In genomic region chr17:46877061-46877460, GRCm38 (mm10) we compare ENCODE assay signal across 31 mouse cellular contexts. TPM values are rescaled to one million over a fixed set of nuclear protein-coding genes. Genes with fewer than 3 reads are reported as not detected.
DNase-seq lines count a peak whose midpoint lies in the region; ATAC-seq and TF ChIP-seq lines count a peak whose summit lies in the region.
"Had no signal": no experiment of that assay in that cellular context is flagged by ENCODE, and none has a peak within 500 bp of the region (broad histone marks: within the 10 kb centered on the region; RNA-seq: fewer than 3 reads in every experiment).

No protein-coding gene starts in this region.

- 0 out of 2 replicates have a peak overlapping the region, but pooled peaks have one; percentile 3 for H3K9ac ChIP-seq in heart, embryonic 13.5 days
- H3K9ac ChIP-seq in liver, adult 2 months (ENCODE audit: low read depth, low read length) = no peak overlapping the region
- no peak overlapping the region for H3K9ac ChIP-seq in limb, embryonic 12.5 days (replicated peaks)
- H3K9ac ChIP-seq in stomach, postnatal 0 days (ENCODE audit: low read length) = no peak overlapping the region
- H3K9ac ChIP-seq: embryonic facial prominence, embryonic 12.5 days; hindbrain, embryonic 15.5 days; liver, embryonic 15.5 days; neural tube, embryonic 13.5 days had no signal

- no peaks in the 10 kb centered on the region for H3K27me3 ChIP-seq in heart, embryonic 13.5 days (replicated peaks)
- H3K27me3 ChIP-seq in liver, adult 2 months (ENCODE audit: control insufficient read depth, insufficient read depth, low read length) = no peaks in the 10 kb centered on the region
- no peaks in the 10 kb centered on the region for H3K27me3 ChIP-seq in limb, embryonic 12.5 days
- H3K27me3 ChIP-seq in stomach, postnatal 0 days (ENCODE audit: control insufficient read depth, insufficient read depth, low read length) = no peaks in the 10 kb centered on the region
- H3K27me3 ChIP-seq: embryonic facial prominence, embryonic 12.5 days; hindbrain, embryonic 15.5 days; liver, embryonic 15.5 days; neural tube, embryonic 13.5 days had no signal

- no peak for TF ChIP-seq POLR2A in liver, adult 2 months (IDR thresholded peaks at IDR 0.05; ENCODE audit: extremely low read depth, insufficient read depth, low read length)

- H3K27ac ChIP-seq in heart, embryonic 13.5 days (replicated peaks) = no peak overlapping the region
- H3K27ac ChIP-seq in liver, adult 2 months (replicated peaks; ENCODE audit: insufficient read depth, low read depth, low read length) = peak overlapping the region; percentile 17
- peak overlapping the region; percentile 54 for H3K27ac ChIP-seq in limb, embryonic 12.5 days
- H3K27ac ChIP-seq in stomach, postnatal 0 days (replicated peaks) = peak overlapping the region; percentile 89
- H3K27ac ChIP-seq: embryonic facial prominence, embryonic 12.5 days; gastrocnemius, adult 2 months; hindbrain, embryonic 15.5 days; neural tube, embryonic 13.5 days had no signal

- no peak overlapping the region for H3K4me2 ChIP-seq in heart, embryonic 13.5 days
- no peak overlapping the region for H3K4me2 ChIP-seq in limb, embryonic 12.5 days
- no peak overlapping the region for H3K4me2 ChIP-seq in stomach, postnatal 0 days (replicated peaks; ENCODE audit: low read depth)
- H3K4me2 ChIP-seq: embryonic facial prominence, embryonic 12.5 days; hindbrain, embryonic 15.5 days; liver, embryonic 15.5 days; neural tube, embryonic 13.5 days had no signal

- no peak for ATAC-seq in heart, embryonic 13.5 days (ENCODE audit: extremely low read depth, insufficient number of reproducible peaks, low FRiP score, low TSS enrichment)
- ATAC-seq in limb, embryonic 12.5 days (ENCODE audit: insufficient number of reproducible peaks, insufficient read depth, low FRiP score, low TSS enrichment, low read depth) = no peak
- ATAC-seq in stomach, postnatal 0 days (ENCODE audit: low FRiP score, low TSS enrichment) = no peak
- ATAC-seq: CD4-positive, CD25-positive, alpha-beta regulatory T cell, adult 4 months; forebrain, embryonic 14.5 days; midbrain, embryonic 16.5 days had no signal

- H3K4me1 ChIP-seq in heart, embryonic 13.5 days = peaks cover 41% of the 10 kb centered on the region
- peaks cover 28% of the 10 kb centered on the region for H3K4me1 ChIP-seq in liver, adult 2 months (ENCODE audit: control insufficient read depth, insufficient read depth, low read length)
- H3K4me1 ChIP-seq in limb, embryonic 12.5 days (replicated peaks) = peaks cover 7% of the 10 kb centered on the region; the same call in 1 of the 2 replicates
- H3K4me1 ChIP-seq in stomach, postnatal 0 days (replicated peaks; ENCODE audit: control insufficient read depth, insufficient read depth) = 0 out of 2 replicates have a peak, but pooled peaks cover 2% of the 10 kb centered on the region

- DNase-seq in heart, adult 9 months (ENCODE audit: low spot score in 2 of 2) = no peak
- no peak for DNase-seq in liver, adult 2 months (ENCODE audit: extremely low read depth, low read depth, low spot score)
- DNase-seq in liver = no peak
- no peak for DNase-seq in stomach, postnatal 0 days (ENCODE audit: low spot score)
- DNase-seq in adrenal gland, adult 8-10 months = no peak
- DNase-seq: cerebellum, adult 9-11 months; gastrocnemius, adult 2 months; heart, postnatal 4 days; left cerebral cortex, postnatal 4 days had no signal

- no peak for TF ChIP-seq CTCF in liver, adult 2 months (IDR thresholded peaks at IDR 0.05; ENCODE audit: low read depth, low read length)
- TF ChIP-seq CTCF in stomach, postnatal 0 days (IDR thresholded peaks at IDR 0.05; ENCODE audit: low read depth) = no peak

- H3K4me3 ChIP-seq in heart, embryonic 13.5 days = no peak overlapping the region
- H3K4me3 ChIP-seq in liver, adult 2 months (ENCODE audit: insufficient read depth, low read depth, low read length) = no peak overlapping the region
- H3K4me3 ChIP-seq in limb, embryonic 12.5 days (replicated peaks) = no peak overlapping the region
- H3K4me3 ChIP-seq in stomach, postnatal 0 days (ENCODE audit: low read depth, low read length) = no peak overlapping the region
- H3K4me3 ChIP-seq: embryonic facial prominence, embryonic 12.5 days; gastrocnemius, adult 2 months; hindbrain, embryonic 15.5 days; liver, embryonic 15.5 days; myocyte; neural tube, embryonic 13.5 days had no signal

- no peaks in the 10 kb centered on the region for H3K36me3 ChIP-seq in heart, embryonic 13.5 days
- H3K36me3 ChIP-seq in liver, adult 2 months (ENCODE audit: control insufficient read depth, insufficient read depth, low read length) = no peaks in the 10 kb centered on the region
- H3K36me3 ChIP-seq in limb, embryonic 12.5 days = no peaks in the 10 kb centered on the region
- H3K36me3 ChIP-seq in stomach, postnatal 0 days (ENCODE audit: control insufficient read depth, insufficient read depth, low read length) = no peaks in the 10 kb centered on the region
- H3K36me3 ChIP-seq: embryonic facial prominence, embryonic 12.5 days; hindbrain, embryonic 15.5 days; liver, embryonic 15.5 days; neural tube, embryonic 13.5 days had no signal

- 83% methylated on average over 5 of the region's 5 CpGs for WGBS in heart, embryonic 13.5 days
- WGBS in liver, adult 2 months = 93% methylated on average over 5 of the region's 5 CpGs
- 81% methylated on average over 5 of the region's 5 CpGs for WGBS in limb, embryonic 12.5 days
- 82% methylated on average over 5 of the region's 5 CpGs for WGBS in stomach, postnatal 0 days

- TF ChIP-seq EP300 in stomach, postnatal 0 days (optimal IDR thresholded peaks at IDR 0.05) = no peak

- no peaks in the 10 kb centered on the region for H3K9me3 ChIP-seq in heart, embryonic 13.5 days
- peaks cover 5% of the 10 kb centered on the region; the same call in 1 of the 2 replicates for H3K9me3 ChIP-seq in limb, embryonic 12.5 days
- no peaks in the 10 kb centered on the region for H3K9me3 ChIP-seq in stomach, postnatal 0 days (ENCODE audit: control insufficient read depth, low read length)
- H3K9me3 ChIP-seq: embryonic facial prominence, embryonic 12.5 days; hindbrain, embryonic 15.5 days; liver, embryonic 15.5 days; neural tube, embryonic 13.5 days had no signal

- H3K79me2 ChIP-seq in liver, adult 2 months (ENCODE audit: control insufficient read depth, insufficient read depth, low read length) = peaks cover 14% of the 10 kb centered on the region

RNA-seq across cellular contexts. Expression of gene Tbcc, which starts 13.4 kb away (rescaled TPM):
- 39.3 and 39.8 TPM in 2 replicates for polyA plus RNA-seq in heart, embryonic 13.5 days (2015; fragmentation: Nextera tagmentation; extraction: Ambion mirVana)
- total RNA-seq in liver, adult 2 months (2014; rRNA removed) = 8.5 and 10.0 TPM in 2 replicates
- 16.0 and 17.0 TPM in 2 replicates for polyA plus RNA-seq in liver, adult 2 months (2012; rRNA removed)
- polyA plus RNA-seq in limb, embryonic 12.5 days (2016; fragmentation: Nextera tagmentation; extraction: Ambion mirVana) = 71.7 and 78.7 TPM in 2 replicates
- polyA plus RNA-seq in stomach, postnatal 0 days (2015; fragmentation: Nextera tagmentation; extraction: Ambion mirVana) = 42.2 and 45.5 TPM in 2 replicates
- 10 to 100 TPM; 22.8 to 28.3 (median 26.7) TPM for total RNA-seq in adrenal gland, adult 8-10 months (2022)

RNA-seq across cellular contexts. Expression of gene Bicral, which starts 18.8 kb away (rescaled TPM):
- 3.0 and 3.4 TPM in 2 replicates for polyA plus RNA-seq in heart, embryonic 13.5 days (2015; fragmentation: Nextera tagmentation; extraction: Ambion mirVana)
- total RNA-seq in liver, adult 2 months (2014; rRNA removed) = 7.9 and 13.5 TPM in 2 replicates
- polyA plus RNA-seq in liver, adult 2 months (2012; rRNA removed) = 3.2 and 3.9 TPM in 2 replicates
- polyA plus RNA-seq in limb, embryonic 12.5 days (2016; fragmentation: Nextera tagmentation; extraction: Ambion mirVana) = 4.4 and 4.8 TPM in 2 replicates
- polyA plus RNA-seq in stomach, postnatal 0 days (2015; fragmentation: Nextera tagmentation; extraction: Ambion mirVana) = 2.3 and 2.8 TPM in 2 replicates
- total RNA-seq in adrenal gland, adult 8-10 months (2022) = 10 to 100 TPM; 22.1 to 32.4 (median 26.6) TPM

RNA-seq across cellular contexts. Expression of gene Prph2, which starts 33.2 kb away (rescaled TPM):
- not detected in 2 replicates for polyA plus RNA-seq in heart, embryonic 13.5 days (2015; fragmentation: Nextera tagmentation; extraction: Ambion mirVana)
- not detected in 2 replicates for total RNA-seq in liver, adult 2 months (2014; rRNA removed)
- 0.02 TPM in 1 of 2 replicates, not detected in the other for polyA plus RNA-seq in liver, adult 2 months (2012; rRNA removed)
- polyA plus RNA-seq in limb, embryonic 12.5 days (2016; fragmentation: Nextera tagmentation; extraction: Ambion mirVana) = not detected in 2 replicates
- polyA plus RNA-seq in stomach, postnatal 0 days (2015; fragmentation: Nextera tagmentation; extraction: Ambion mirVana) = not detected in 2 replicates
- total RNA-seq in adrenal gland, adult 8-10 months (2022) = not detected
- total RNA-seq: adrenal gland, postnatal 36 days; gastrocnemius, adult 2 months; gastrocnemius, postnatal 4 days; heart, adult 8-10 months; heart, postnatal 4 days; left cerebral cortex, postnatal 4 days; megakaryocyte-erythroid progenitor cell, adult 5-6 weeks had no signal
- polyA plus RNA-seq: CD4-positive, CD25-positive, alpha-beta regulatory T cell, adult 4 months; cortical plate, adult 2 months; forebrain, embryonic 14.5 days; frontal cortex, adult 2 months; heart, embryonic 16.5 days; large intestine, adult 2 months; liver, embryonic 15.5 days; lung, embryonic 16.5 days; midbrain, embryonic 16.5 days; myocyte; neural tube, embryonic 13.5 days; spleen, adult 2 months; thymus, postnatal 0 days; urinary bladder, adult 2 months had no signal
